Mouse (Mus musculus) layer of hippocampus, postnatal 36 days (tissue): Measurements from ENCODE around the gene Adat1. TPM values are rescaled to one million over a fixed set of nuclear protein-coding genes. Genes with fewer than 3 reads are reported as not detected.
"Not testable (repeated sequence)": the region's sequence is repeated elsewhere in the genome, so short reads cannot be mapped to it uniquely, and the experiment has no call there.

Experiments
- DNase-seq, 2 experiments: peaks; one replicate each; pipeline ENCODE4 v3.0.0; 2022
- total RNA-seq, 2 experiments: library from RNA; stranded (reverse); gene quantifications; 2 replicates each; pipeline ENCODE4 v1.2.3; 2021

The Adat1 gene
- total RNA-seq, 2 experiments from 2014 or later = 6.7 to 7.3 TPM

- not testable (repeated sequence) for DNase-seq
Measured at GRCm38 (mm10) chr8:111938076-111938985, 53.8 kb downstream of the Adat1 start.

GRCm38 (mm10) chr8:111937184-111937583, 54.9 kb downstream of the Adat1 start:
- DNase-seq = no peak

GRCm38 (mm10) chr8:111934201-111934600, 57.9 kb downstream of the Adat1 start:
- no peak for DNase-seq

GRCm38 (mm10) chr8:111933348-111934076, 58.6 kb downstream of the Adat1 start, which contains the start of gene Tmem231:
Tmem231 (minus strand) TSS chr8:111933881.
- peak; percentile 87 to 91 for DNase-seq

GRCm38 (mm10) chr8:111932580-111933336, 59.3 kb downstream of the Adat1 start:
- no peak for DNase-seq

GRCm38 (mm10) chr8:111931721-111932120, 60.4 kb downstream of the Adat1 start:
- no peak for DNase-seq

- DNase-seq = no peak
Measured at GRCm38 (mm10) chr8:111929648-111930344, 62.3 kb downstream of the Adat1 start.

GRCm38 (mm10) chr8:111924976-111925375, 67.1 kb downstream of the Adat1 start:
- no peak for DNase-seq

GRCm38 (mm10) chr8:111923383-111923804, 68.7 kb downstream of the Adat1 start:
- peak in 1 of 2 experiments; percentile 41 for DNase-seq

- DNase-seq = no peak
Measured at GRCm38 (mm10) chr8:111920971-111921370, 71.1 kb downstream of the Adat1 start.

GRCm38 (mm10) chr8:111919663-111920062, 72.4 kb downstream of the Adat1 start:
- no peak for DNase-seq

Other genes starting within 250 kb of the Adat1 start
- gene Bcar1, start 248.5 kb downstream of the Adat1 start, total RNA-seq = 10 to 100 TPM; 62.2 to 69.7 TPM
- gene Cfdp1, start 138.0 kb downstream of the Adat1 start, total RNA-seq = 10 to 100 TPM; 73.3 to 81.2 TPM
- gene Tmem170, start 115.6 kb downstream of the Adat1 start, total RNA-seq = 1 to 10 TPM; 5.0 to 5.1 TPM
- under 1 TPM; 0.73 to 0.87 TPM for gene Chst5, start 81.9 kb downstream of the Adat1 start, total RNA-seq
- gene Tmem231, start 58.4 kb downstream of the Adat1 start, total RNA-seq = 10 to 100 TPM; 12.1 to 14.3 TPM
- gene Gabarapl2, start 51.6 kb downstream of the Adat1 start, total RNA-seq = 100 to 1,000 TPM; 219 to 235 TPM
- 10 to 100 TPM; 74.8 to 79.1 TPM for gene Kars, start 19.0 kb upstream of the Adat1 start, total RNA-seq
- gene Terf2ip, start 19.1 kb upstream of the Adat1 start, total RNA-seq = 10 to 100 TPM; 40.0 to 41.8 TPM
- not detected for gene Gm6793, start 22.7 kb upstream of the Adat1 start, total RNA-seq